Mouse (Mus musculus) right cerebral cortex, adult 2 months (tissue): ENCODE measurements around the gene Ndel1.

Experiments
- DNase-seq, 2 experiments: peaks; one replicate each; pipeline ENCODE4 v3.0.0; 2021 to 2022; ENCODE audit warnings: low spot score in 2 of 2

Gene Ndel1

DNA sequence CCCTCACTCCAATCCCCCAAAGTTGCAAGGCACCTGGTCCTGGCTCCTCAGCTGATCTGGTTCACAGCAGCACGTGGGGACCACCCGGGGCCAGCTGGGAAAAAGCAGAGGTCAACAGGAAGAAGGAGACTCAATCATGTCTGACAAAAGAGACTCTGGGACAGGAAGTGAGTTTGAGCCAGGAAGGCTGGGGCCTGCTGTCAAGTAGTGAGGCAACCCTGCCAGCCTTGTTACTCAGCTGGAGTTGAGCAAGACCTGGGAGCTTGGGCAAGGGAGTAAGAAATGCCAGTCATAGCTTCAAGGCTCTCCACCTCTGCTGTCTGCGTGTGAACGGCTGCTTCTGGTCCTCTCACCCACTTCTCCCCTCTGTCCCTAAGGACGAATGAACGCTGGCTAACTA, at the start of gene Ndel1:
Gene Ndel1 (minus strand): TSS at position 111 of the 400 bp plus-strand sequence.
- no peak for DNase-seq

DNA sequence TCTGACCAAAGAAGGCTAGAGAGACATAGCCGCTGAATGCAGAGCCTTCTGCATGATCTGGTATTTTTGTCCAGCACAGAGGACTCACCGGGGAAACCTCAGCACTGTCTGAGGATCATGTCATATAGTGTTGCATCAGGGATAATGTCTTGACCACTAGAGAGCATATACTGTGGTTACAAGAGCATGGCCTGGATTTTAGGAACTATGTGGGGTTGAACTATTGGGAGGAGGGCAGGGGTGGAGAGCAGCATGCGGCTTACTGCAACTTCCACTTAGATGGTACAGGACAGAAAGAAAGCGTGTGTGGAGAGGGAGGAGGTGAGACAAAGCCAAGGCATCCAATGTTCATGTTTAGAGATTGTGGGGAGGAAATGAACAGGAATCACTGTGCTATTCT, 42.9 kb upstream of the Ndel1 start:
- DNase-seq = no peak

DNA sequence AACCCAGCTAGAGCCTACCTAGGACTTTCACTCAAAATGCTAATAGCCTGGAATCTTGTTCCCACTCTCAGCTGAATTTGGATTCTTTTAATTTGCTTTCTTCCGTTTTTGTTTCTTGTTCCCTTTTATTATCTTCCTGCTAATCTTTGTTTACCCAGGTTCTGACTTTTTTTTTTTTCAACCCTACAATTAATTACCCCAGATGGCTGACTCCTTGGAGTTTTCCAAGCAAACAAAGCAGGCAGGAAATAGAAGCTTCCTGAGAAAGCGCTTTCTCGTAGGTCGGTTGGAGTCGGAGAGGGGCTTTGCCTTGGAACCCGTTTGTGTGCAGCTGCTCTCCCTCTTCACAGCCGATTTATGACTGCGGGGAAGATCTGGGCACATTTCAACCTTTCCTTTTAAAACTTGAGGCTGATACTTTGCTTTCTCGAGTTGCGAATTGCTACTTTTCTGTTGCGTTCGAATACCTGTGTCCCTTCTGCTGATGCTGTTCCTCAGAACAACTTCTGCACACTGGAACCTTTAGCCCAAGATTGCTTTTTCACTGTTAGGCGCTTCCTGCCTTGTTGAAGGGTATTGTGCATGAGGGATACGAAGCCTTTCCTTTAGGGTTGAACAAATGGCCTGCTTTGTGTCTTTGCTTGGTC, 40.0 kb upstream of the Ndel1 start:
- DNase-seq = no peak

DNA sequence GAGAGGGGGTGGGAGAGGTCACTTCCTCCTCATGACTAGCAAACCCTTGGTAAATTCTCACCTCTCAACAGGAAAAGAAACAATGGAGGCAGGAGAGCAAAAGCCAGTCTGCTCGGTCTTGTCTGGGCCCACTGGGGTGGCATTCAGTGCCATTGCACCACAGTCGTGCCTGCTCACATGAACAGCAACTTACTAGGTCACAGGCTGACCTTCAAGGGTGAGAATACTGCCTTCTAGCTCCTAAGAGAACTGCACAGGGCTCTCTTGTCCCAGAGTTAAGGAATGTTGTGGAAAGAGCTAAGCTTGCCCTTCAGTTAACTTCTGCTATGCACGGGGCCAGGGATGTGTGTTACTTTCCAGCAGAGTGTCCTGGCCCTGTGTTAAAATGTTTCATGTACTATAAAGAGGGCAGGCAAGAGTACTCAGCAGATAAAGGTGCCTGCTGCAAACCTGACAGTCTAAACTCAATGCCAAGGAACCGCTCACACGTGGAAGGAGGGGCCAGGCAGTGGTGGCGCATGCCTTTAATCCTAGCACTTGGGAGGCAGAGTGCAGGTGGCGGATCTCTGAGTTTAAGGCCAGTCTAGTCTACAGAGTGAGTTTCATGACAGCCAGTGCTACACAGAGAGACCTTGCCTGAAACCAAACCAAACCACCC, 37.3 kb upstream of the Ndel1 start:
- DNase-seq = no peak

DNA sequence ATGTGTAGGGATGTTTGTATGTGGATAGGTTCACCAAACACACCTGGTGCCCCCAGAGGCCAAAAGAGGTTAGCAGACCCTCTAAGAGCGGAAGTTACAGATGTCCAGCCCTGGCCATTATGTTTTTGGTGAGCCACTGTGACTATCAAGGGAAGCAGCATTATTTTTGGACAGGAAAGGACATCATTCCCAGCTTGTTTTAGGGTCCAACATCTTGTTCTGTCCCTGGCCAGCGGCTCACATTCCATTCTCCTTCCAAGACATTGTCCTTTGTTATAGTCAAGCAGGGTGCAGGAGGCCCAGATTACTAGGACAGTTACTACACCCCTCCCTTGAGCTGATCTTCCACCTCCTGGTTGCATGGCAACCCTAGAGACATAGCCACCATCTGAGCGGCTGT, 35.6 kb upstream of the Ndel1 start:
- no peak for DNase-seq

DNA sequence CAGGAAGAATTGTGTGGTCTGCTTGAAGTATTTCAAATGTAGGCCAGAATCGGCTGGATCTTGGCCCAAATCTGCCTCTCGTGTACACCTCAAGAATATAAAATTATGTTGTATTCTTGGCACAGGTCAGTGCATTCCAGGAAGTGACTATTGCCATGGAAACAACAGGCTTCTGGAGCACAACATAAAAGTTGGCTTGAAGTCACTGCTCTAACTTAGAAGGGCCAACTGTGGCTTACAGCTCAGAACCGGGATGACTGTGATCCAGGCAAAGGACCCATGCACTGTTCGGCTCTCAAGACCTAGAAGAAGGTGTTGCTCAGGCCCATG, 34.8 kb upstream of the Ndel1 start:
- no peak for DNase-seq

DNA sequence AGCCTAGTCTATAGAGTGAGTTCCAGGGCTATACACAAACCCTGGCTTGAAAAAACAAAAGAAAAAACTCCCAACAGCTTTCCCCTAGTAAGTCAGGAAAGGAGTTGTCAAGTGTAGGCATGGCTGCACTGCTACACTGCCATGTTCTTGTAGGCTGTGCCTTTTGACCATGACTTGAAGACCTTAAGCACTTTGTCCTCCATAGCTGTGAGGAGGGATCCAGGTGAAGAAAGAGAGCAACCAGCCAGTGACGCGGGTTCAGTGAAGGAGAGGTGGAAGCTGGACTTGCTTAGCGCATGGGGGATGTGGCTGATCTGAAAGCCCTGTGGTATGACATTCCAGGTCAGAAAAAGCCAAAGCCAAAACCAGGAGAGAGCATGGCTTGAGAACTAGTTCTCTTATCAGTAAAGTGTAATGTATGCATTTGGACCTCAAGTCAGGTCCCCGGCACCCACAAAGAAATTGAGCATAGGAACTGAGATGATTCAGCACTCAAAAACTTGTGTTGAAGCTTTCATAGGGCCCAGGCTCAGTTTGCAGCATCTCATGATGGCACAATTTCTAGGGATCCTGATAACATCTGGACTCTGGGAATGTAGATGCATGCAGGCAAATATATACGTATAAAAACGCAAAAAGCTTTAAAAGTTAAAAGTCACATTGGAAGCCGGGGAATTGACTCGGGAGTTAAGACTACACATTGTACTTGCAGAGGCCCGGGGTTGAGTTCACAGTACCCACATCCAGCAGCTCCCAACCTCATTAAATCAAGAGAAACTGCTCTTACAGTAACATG, 34.2 kb upstream of the Ndel1 start:
- no peak for DNase-seq

DNA sequence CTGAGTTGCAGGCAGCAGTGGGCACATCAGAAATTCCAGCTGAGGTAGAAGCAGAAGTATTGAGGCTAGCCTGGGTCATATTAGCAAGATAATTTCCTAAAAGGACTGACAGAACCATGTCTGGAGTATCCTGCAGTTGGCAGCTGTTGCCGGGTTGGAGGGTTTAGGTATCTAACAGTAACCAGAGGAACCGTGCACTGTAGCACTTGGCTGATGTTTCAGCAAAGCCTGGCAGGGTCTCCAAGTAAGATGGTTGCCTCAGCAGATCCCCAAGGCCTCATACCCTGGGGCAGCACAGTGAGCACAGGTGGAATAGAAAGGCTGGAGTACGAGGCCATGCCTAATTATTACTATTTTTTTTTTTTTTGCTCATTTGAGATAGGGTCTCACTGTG, 33.5 kb upstream of the Ndel1 start:
- DNase-seq = no peak

DNA sequence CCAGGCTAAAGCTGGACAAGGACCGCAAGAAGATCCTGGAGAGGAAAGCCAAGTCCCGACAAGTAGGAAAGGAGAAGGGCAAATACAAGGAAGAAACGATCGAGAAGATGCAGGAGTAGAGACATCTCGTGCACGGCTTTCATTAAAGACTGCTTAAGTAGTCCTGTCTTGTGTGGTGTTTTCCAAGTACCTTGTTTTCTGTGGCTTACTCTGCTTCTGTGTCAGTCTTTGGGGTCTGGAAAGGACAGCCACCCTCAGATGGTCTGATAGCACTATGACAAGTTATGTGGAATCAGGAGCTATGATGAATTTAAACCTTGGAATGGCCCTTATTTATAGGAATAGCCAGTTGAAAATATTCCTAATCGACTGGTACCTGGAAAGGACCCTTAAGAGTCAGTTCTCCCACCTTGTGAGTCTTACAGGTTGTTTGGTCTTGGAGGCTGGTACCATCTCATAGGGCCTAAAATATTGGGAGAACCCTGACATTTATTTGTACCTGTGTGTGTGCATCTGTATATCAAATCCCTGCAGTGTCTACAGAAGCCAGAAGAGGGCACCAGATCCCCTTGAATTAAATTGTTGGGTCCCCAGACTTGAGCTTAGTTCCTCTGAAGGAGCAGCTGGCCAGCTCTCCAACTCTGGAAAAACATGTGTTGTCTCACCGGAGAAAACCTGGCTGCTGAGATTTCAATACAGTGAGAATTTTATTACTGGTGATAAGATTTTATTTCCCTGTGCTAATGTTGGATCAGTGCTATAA, 32.9 kb upstream of the Ndel1 start:
- peak; percentile 89 to 90 for DNase-seq

DNA sequence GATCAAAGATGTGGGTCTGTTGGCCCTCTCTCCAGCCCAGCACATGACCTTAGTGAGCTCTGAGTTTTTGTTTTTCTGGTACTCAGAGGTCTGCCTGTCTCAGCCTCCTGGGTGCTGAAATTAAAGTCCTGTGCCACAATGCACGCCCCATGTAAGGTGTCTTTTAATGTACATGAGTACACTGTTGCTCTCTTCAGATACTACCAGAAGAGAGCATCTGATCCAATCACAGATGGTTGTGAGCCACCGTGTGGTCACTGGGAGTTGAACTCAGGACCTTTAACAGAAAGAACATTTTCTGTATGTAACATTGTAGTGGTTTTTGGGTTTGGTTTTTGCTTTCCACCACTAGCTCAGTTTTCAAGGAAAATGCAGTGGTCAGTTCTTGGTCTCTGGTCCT, 32.1 kb upstream of the Ndel1 start:
- DNase-seq = no peak

DNA sequence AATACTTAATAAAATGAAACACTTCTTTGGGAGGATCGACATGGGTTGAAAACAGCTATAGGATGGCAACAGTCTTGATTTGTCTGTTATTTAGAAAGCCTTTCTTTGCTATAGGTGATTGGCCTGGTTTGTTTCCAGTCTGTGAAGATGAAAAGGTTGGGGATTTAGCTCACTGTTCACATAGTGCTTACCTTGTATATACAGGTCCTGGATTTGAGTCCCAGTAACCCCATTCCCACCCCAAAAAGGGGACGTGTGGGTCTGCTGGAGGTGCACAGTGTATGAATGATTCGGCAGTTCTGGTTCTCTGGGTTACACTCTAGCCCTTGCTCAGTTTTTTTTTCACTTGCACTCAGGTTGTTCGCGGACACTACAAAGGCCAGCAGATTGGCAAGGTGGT, 31.2 kb upstream of the Ndel1 start:
- DNase-seq = no peak

DNA sequence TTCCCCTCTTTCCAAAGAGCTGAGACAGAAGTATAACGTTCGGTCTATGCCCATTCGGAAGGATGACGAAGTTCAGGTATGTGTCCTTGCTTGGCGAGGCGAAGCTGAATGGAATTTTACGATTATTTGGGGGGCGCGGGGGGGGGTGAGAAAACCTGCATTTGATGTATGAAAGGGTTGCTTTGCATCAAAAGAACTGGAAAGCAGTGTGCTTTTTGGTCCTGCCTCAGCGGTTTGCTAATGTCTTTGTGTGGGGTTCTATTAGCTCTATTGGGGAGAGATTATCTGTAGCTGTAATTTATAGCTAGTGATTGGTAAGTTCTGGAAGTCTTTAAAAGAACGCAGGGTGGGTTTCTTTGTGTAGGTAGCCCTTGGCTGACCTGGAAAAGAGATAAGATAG, 30.7 kb upstream of the Ndel1 start:
- no peak for DNase-seq

DNA sequence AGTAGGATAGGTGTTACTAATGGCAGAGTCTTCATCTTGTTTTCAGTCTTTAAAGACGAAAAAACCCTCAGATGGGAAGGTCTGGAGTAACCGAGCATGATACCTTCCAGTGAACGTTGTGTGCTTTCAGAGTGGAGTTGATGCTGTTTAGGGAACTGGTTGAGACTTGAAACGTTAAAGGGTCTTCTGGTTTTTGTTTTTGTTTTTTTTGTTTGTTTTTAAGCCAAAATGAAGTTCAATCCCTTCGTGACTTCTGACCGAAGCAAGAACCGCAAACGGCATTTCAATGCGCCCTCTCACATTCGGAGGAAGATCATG, 30.3 kb upstream of the Ndel1 start:
- DNase-seq = no peak

DNA sequence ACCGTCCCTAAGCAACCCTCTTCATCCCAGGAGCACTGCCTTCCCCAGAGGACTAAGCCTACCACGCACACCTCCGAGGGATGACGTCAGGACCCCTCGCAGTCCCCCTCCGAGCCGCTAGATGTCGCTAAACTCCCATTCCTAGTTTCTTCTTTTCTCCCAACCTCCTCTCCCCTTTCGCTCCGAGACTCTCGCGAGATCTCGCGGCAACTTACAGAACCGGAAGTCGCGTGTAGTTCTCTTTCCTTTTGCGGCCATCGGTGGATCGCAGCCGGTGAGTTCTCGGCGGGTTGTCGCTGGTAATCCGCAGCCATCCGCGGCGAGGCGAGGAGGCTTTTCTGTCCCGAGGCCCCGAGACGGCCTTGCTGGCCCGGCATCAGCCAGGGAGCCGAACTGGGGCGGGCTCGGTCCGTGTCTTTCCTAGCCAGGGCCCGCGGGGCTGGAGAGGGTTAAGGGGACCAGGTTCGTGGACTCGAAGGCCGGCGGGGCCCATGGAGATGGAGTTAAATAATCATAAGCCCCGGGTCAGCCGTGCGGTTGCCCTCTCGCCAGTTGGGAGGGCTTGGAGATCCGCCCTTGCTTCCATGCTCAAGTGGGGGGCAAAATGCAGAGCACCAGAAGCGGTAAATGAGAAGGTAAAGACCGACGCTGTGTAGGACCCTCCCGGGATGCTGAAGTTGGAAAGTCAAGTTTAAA, 29.8 kb upstream of the Ndel1 start, which contains the start of gene Rpl26:
Gene Rpl26 (plus strand): TSS at position 233 of the 696 bp plus-strand sequence.
- peak; percentile 100 for DNase-seq

DNA sequence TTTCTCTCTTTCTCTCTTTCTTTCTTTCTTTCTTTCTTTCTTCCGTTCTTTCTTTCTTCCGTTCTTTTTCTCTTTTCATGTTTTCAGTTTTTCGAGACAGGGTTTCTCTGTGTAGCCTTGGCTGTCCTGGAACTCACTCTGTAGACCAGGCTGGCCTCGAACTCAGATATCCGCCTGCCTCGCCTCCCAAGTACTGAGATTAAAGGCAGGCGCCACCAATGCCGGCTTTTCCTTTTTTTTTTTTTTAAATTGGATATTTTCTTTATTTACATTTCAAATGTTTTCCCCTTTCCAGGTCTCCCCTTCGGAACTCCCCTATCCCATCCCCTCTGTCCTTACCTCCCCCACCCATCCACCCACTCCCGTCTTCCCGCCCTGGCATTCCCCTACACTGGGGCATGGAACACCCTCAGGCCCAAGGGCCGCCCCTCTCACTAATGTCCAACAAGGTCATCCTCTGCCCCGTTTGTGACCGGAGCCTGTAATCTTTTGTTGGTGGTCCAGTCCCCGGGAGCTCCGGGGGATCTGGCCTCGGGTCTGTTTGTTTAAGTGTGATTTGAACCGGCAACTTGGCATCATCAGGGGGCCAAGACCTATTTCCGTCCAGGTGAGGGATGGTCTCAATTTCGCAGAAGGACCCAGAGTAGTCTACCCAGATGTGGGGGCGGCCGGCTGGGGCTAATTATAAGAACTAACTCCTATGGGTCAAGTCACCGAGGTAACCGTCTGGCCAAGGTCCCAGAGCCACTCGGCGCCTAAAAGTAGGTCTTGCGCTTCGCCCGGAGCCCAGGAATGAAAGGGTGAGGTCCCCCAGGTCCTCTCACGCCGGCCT, 29.1 kb upstream of the Ndel1 start:
- no peak for DNase-seq

DNA sequence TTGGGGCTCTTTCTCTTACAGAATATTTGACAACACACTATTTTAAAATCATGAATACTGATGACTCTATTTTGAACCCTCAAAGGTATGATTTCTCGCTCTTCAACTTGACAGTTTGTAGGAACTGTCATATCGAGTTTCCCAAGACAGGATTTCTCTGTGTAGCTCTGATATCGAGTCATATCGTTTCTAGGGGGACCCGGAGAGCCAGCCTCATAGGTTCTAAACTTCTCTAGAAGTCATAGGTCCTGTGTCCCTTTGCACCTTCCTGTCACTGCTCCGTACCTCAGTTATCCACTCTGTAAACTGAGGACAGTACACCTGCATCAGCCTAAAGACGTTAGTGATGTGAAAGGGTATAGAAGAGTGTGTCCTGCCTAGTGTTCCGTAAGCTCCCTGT, 28.2 kb upstream of the Ndel1 start:
- DNase-seq = no peak

DNA sequence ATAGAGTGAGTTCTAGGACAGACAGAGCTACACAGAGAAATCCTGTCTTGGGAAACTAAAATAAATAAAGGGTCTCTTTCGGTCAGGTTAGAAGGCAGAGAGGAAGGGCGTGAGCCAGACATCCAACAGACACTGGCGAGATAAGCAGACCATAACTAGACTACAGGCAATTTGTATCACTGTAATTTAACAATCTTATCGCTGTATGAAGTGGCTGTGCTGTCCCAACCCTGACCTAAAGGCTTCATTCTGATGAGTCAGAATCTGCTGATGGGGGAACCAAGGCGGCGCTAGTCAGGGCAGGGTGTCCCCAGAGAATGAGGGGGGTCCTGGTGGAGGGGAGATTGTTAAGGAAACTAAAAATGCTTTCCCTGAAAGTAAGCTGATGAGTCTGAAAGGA, 27.1 kb upstream of the Ndel1 start:
- no peak for DNase-seq

DNA sequence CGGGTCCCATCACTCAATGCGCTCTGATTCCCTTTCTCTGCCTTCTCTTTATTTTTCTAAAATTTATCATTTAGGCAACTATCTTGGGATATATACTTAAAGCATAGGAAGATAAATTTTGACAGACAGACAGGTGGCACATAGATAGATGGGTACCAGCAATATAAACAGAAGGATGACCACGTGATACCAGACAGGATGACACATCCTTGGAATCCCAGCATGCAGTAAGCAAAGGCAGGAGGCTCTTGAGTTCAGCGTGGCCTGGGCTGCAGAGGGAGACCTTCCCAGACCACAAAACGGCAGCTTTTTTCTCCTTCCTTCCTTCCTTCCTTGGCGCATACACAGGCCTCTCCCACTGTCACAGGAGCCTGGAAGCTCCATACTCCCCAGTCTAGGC, 26.2 kb upstream of the Ndel1 start:
- DNase-seq = no peak

DNA sequence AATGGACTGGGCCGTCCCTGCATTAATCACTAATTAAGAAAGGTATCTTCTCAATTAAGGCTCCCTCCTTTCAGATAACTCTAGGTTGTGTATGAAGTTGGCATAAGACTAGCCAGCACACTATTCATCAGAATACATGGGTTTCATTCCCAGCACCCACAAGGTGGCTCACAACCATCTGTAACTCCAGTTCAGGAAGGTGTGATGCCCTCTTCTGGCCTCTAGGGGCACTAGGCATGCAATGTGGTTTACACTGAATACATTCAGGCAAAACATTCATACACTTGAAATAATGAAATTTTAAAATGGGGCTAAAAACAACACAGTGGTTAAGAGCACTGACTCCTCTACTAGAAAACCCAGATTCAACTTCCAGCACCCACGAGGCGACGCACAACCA, 25.5 kb upstream of the Ndel1 start:
- no peak for DNase-seq

DNA sequence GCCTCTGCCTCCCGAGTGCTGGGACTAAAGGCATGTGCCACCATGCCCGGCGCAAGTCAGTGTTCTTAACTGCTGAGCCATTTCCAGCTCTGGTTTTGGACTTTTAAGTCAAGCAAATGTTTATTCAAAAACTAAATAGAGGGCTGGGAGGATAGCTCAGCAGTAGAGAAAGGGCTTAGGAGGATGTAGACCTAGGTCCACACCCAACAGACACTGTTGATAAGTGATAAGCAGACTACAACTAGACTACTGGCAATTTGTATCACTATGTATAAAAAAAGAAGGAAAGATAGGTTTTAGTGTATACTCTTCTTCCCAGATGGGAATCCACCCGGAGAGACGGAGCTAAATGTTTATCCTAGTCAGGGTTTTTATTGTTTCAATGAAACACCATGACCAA, 24.6 kb upstream of the Ndel1 start:
- DNase-seq = no peak

DNA sequence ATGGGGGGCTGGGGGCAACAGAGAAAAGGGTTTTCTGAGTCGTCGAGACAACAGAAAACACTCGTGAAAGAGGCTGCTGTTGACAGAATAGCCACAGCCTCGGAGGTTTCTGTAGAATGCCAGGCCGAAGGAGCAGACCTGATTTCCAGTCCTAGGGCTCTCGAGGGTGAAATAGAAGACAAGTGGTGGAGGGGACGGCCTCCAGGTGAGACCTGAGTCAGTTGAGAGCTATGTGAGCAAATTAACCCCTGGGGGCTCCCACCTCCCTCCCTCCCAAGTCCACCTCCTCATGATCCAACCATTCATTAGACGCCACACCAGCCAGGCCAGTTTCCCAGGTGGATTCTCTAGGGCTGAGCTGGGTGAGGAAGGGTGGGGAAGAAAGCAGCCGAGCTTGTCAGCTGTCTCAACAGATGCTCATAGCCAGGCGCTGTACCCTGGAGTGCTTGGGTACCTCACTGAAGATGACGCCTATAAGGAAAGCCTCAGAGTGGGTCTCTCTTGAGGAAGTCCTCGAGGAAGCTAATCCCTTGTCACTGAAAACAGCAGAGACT, 22.3 kb upstream of the Ndel1 start:
- no peak for DNase-seq
